Mouse (Mus musculus): ENCODE measurements at regions not wholly inside any gene's neighbourhood (a gene's known extent, or its start where the extent isn't known, plus 50 kb on each side); places are given as distances from the start of the nearest gene placed in this dataset.

DNA sequence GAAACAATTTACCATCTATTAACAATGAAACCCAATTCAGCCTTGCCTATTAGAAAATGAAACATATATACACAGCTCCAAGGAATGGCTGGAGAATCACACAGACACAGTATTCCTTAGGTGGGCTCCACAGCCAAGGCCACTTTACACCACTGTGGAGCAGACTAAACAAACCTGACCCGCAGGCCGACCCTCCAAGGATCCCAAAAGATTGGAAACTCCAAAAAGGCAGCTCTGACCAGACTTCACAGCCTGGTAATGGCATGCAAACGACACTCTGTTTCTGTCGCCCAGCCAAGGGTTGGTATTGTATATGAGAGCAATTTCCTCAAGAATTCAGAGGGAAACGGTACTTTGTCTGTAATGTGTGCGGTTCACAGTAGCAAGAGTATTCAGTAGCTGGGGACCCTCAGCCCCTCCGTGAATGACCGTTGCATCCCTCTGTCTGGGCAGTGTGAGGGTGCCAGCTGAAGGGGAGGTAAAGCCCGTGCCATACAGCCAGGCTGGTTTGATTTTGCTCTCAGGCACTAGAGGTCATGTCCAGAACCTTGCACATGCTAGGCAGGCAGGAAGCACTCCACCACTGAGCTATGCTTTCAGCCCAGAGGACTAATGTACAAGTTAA, 184.5 kb upstream of the Spred2 start:
- TF ChIP-seq POLR2A (IDR thresholded peaks at IDR 0.05; ENCODE audit: borderline replicate concordance, extremely low read depth, insufficient read depth, insufficient read length, poor library complexity, severe bottlenecking) (no peak), CTCF (IDR thresholded peaks at IDR 0.05; ENCODE audit: borderline replicate concordance, extremely low read depth, insufficient read depth, insufficient read length) (no peak)
- no peak for DNase-seq (ENCODE audit: low read depth)

DNA sequence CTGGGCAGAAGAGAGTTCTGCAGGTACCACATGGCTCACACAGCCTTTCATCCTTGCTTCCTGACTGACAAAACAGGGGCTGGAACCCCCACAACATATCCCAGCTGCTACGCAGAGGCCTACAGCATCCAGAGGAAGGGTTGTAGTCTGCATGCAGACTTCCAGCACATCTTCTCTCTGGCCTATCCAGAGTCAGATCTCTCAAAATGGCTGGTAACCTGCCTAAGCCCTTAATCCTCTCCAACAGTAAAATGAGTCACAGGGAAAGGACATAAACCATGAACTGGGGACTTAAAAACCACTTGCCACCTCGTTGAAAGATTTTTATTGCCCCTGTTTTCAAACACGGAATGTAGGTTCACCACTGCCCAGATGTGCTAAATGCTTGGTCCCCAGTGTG, 183.6 kb upstream of the Spred2 start:
- no peak for DNase-seq (ENCODE audit: low read depth)
- TF ChIP-seq CTCF (IDR thresholded peaks at IDR 0.05; ENCODE audit: borderline replicate concordance, extremely low read depth, insufficient read depth, insufficient read length) (no peak), POLR2A (IDR thresholded peaks at IDR 0.05; ENCODE audit: borderline replicate concordance, extremely low read depth, insufficient read depth, insufficient read length, poor library complexity, severe bottlenecking) (no peak)

DNA sequence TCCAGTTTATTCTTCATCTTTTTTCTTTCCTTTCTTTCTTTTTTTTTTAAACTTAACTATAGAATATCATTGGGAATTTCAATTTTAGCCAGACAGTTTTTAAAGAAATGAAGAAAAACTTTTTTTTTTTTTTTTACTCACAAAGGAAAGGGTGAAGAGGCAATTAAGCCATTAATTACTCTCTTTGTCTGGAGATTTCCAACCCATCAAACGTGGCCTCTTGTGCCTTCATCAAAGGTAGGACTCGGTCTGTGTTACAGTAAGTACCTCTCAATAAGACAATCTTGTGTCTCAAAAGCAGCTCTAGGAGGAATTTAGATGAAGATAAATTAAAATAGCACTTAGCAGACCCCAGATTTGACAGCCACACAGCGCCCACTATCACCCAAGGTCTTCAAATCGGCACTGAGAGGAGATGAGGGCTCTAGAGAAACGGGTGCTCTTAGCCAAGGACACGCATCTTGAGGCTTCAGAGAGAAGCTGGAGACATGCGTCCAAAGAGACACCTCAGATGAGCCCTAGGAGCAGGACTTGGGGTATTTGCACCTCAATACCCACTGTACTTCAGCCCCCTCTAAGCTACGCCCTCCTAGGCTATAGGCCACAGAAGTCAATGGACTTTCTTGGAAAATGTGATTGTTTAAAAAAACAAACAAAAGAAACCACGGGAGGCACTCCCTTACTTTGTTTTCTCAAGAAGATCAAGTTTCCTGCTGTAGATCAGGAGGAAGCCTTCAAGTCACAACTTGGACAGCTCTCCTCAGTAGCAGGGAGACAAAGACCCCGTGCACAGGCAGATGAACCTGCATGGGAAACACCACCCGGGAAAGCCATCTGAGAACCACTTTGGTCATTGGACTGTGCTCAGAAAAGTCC, 176.8 kb upstream of the Spred2 start:
- TF ChIP-seq POLR2A (IDR thresholded peaks at IDR 0.05; ENCODE audit: borderline replicate concordance, extremely low read depth, insufficient read depth, insufficient read length, poor library complexity, severe bottlenecking) = no peak
- no peak for TF ChIP-seq CTCF (IDR thresholded peaks at IDR 0.05; ENCODE audit: borderline replicate concordance, extremely low read depth, insufficient read depth, insufficient read length)
- DNase-seq (ENCODE audit: low read depth) = no peak

DNA sequence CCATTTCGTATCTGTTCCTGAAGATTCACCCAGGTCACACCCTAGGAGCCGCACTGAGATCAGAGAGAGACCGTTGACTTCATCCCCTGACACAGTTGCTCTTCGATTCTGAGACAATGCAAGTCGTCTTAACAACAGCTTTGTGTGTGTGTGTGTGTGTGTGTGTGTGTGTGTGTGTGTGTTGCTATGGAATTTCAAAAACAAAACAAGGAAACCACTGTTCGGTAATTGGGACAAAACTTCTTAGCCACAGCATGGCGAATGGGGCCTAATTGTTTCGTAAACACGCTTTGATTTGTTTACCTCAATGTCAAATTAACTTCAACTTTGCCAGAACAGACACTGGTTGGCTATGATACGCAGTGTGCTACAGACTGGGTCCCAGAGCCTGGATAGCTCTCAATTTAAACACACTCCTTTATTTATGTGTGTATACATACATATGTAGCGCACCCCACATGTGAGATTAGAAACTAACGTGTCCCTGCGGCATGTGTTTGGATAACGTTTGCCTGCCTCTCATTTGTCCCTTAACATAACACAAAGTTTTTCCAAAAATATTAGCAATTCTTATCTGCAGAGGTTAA, 176.1 kb upstream of the Spred2 start:
- TF ChIP-seq CTCF (IDR thresholded peaks at IDR 0.05; ENCODE audit: borderline replicate concordance, extremely low read depth, insufficient read depth, insufficient read length) = no peak
- no peak for TF ChIP-seq POLR2A (IDR thresholded peaks at IDR 0.05; ENCODE audit: borderline replicate concordance, extremely low read depth, insufficient read depth, insufficient read length, poor library complexity, severe bottlenecking)
- peak; percentile 25 for DNase-seq (ENCODE audit: low read depth)

DNA sequence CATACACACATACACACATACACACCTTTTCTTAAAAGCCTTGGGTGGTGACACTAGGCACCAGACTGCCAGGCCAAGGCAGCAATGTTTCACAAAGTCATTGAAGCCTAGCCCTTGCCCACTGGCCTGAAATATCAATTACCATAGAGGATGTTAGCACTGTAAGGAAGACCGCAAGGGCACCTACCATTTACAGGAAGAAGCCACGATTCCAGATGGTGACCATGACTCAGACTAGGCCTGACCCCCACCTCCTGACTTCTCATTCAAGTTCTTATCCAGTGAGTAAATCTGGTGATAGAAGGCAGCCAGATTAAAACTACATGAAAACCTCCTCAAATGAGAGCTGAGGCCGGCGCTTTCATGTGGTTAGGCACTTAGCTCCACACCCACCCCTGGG, 165.3 kb upstream of the Spred2 start:
- DNase-seq (ENCODE audit: low read depth) = no peak
- TF ChIP-seq CTCF (IDR thresholded peaks at IDR 0.05; ENCODE audit: borderline replicate concordance, extremely low read depth, insufficient read depth, insufficient read length) (no peak), POLR2A (IDR thresholded peaks at IDR 0.05; ENCODE audit: borderline replicate concordance, extremely low read depth, insufficient read depth, insufficient read length, poor library complexity, severe bottlenecking) (no peak)

DNA sequence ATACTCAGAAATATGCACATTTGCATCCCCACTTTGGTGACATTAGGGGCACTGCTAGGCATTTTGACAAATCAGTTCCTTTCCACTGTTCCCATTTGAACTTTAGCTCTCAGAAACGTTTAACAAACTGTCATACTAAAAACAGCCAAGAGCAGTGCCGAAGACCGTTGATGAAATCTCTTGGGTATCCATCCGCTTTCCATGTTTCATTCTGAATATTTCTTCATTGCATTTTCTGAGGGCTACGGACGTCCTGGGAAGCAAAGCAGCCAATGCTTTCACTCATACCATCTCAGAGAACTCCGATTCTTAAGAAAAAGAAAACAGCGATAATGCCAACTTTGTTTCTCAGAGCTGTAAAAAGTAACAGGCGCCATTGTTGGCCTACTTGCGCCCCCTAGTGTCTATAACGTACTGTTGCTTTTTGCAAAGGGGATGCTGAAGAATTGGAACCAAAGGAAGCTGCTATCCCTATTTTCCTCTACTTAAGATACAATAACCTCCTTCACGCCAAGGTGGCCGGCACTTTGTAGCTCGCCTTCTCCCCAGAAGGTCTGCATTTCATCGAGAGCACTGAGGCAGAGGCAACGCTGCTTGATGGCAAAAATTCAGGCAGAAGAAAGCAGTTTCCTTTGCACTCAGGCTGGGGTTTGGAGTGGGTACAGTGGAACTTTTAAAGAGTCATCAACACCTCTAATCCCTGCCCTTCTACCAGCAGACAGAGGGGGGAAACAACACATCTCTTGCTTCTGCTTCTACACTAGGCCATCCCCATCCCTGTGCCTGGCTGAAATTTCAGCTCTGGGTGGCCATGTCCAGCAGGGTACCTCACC, 163.1 kb upstream of the Spred2 start:
- peak; percentile 89 for DNase-seq (ENCODE audit: low read depth)
- TF ChIP-seq POLR2A (IDR thresholded peaks at IDR 0.05; ENCODE audit: borderline replicate concordance, extremely low read depth, insufficient read depth, insufficient read length, poor library complexity, severe bottlenecking) = no peak
- TF ChIP-seq CTCF (IDR thresholded peaks at IDR 0.05; ENCODE audit: borderline replicate concordance, extremely low read depth, insufficient read depth, insufficient read length) = peak; percentile 82; the same call in 1 of the 2 replicates

DNA sequence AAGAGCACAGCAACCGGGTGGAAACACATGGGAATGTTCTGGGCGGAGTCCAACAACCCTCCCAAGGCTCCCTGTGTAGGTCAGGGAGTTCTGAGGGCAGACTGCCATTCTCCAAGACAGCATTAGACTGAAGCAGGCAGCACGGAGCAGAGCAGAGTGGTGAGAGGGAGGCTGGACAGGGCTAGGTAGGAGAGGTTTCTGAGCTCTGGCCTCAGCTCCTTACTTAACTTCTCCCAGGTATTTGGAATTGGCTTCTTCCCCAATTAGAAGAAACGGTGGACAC, 162.5 kb upstream of the Spred2 start:
- no peak for TF ChIP-seq POLR2A (IDR thresholded peaks at IDR 0.05; ENCODE audit: borderline replicate concordance, extremely low read depth, insufficient read depth, insufficient read length, poor library complexity, severe bottlenecking)
- no peak for TF ChIP-seq CTCF (IDR thresholded peaks at IDR 0.05; ENCODE audit: borderline replicate concordance, extremely low read depth, insufficient read depth, insufficient read length)
- no peak for DNase-seq (ENCODE audit: low read depth)

DNA sequence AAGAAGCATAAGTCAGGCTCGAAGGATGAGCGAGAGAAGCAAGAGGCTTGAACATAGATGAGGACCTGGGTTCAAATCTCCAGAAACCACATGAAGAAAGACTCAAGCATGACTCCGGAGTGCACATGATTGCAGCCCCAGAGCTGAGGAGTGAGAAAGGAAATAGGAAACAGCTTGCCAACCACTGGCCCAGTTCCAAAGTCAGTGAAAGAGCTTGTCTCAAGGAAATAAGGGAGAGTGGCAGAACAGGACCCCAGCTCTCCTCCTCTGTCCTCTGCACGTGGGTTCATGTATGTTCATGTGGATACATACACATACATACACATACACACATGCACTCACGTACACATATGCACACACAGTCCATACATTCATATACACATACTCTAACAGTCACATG, 156.9 kb upstream of the Spred2 start:
- peak; percentile 56 for DNase-seq (ENCODE audit: low read depth)
- TF ChIP-seq POLR2A (IDR thresholded peaks at IDR 0.05; ENCODE audit: borderline replicate concordance, extremely low read depth, insufficient read depth, insufficient read length, poor library complexity, severe bottlenecking) (no peak), CTCF (IDR thresholded peaks at IDR 0.05; ENCODE audit: borderline replicate concordance, extremely low read depth, insufficient read depth, insufficient read length) (no peak)

DNA sequence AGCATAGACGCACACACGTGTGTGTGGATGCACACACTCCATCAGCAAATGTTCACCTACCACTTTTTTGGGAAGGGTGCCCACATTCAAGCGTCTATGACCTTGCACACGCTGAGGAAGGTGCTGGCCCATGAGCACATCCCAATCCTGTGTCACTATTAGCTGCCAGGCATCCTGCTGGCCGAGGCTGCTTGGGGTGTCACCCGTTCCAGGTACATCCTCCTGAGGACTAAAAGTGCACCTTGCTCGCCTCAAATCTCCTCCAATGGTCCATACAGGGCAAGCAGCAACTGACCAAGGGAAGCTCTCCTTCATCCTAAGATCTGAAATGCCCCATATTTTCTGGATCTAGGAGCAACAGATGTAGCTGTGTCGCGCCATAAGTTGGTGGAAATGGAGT, 156.3 kb upstream of the Spred2 start:
- TF ChIP-seq POLR2A (IDR thresholded peaks at IDR 0.05; ENCODE audit: borderline replicate concordance, extremely low read depth, insufficient read depth, insufficient read length, poor library complexity, severe bottlenecking) (no peak), CTCF (IDR thresholded peaks at IDR 0.05; ENCODE audit: borderline replicate concordance, extremely low read depth, insufficient read depth, insufficient read length) (no peak)
- no peak for DNase-seq (ENCODE audit: low read depth)

DNA sequence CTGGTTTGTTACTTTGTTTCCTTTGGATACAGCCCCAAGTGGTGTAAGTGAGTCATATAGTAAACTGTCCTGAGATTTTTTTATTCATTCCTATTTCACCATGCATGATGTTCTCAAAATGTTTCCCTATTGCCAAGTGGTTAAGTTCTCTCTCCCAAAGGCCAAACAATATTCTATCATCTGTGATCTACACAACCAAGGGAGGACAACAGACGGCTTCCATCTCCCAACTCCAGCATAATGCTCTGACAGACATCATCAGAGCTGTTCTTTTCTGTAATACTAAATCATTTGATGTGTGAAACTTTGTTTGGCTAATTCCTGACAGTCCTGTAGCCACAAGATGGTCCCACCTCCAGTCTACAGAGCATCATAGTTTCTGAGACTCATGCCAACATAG, 155.2 kb upstream of the Spred2 start:
- TF ChIP-seq CTCF (IDR thresholded peaks at IDR 0.05; ENCODE audit: borderline replicate concordance, extremely low read depth, insufficient read depth, insufficient read length) (no peak), POLR2A (IDR thresholded peaks at IDR 0.05; ENCODE audit: borderline replicate concordance, extremely low read depth, insufficient read depth, insufficient read length, poor library complexity, severe bottlenecking) (no peak)
- no peak for DNase-seq (ENCODE audit: low read depth)

DNA sequence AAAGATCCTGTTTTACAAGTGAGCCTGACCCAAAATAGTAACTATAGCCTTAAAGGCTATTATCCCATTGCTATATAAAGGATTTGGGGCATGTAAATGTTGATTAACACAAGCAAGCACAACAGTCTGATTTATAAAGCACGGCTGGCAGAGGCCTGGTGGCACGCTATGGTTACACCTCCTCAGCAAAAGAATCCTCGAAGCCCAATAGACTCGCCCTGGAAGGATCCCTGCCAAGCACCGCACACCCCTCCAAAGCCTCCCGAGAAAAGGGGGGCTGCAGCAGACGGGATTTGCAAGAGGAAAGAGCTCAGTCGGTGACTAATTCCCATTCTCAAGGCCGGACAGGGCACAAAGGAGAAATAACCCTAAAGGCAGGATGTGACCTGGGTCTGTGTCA, 150.2 kb upstream of the Spred2 start:
- DNase-seq (ENCODE audit: low read depth) = peak; percentile 84
- TF ChIP-seq CTCF (IDR thresholded peaks at IDR 0.05; ENCODE audit: borderline replicate concordance, extremely low read depth, insufficient read depth, insufficient read length) (no peak), POLR2A (IDR thresholded peaks at IDR 0.05; ENCODE audit: borderline replicate concordance, extremely low read depth, insufficient read depth, insufficient read length, poor library complexity, severe bottlenecking) (no peak)

All from brain, embryonic 14.5 days (tissue).